Comparison of ENCODE assay signal across 8 mouse cellular contexts in genomic region chr2:34825827-34826459, GRCm38 (mm10). TPM values are rescaled to one million over a fixed set of nuclear protein-coding genes. Genes with fewer than 3 reads are reported as not detected.
DNase-seq lines count a peak whose midpoint lies in the region; ATAC-seq lines count a peak whose summit lies in the region.

Fbxw2 (minus strand) TSS chr2:34826311.

- peak; percentile 93 for DNase-seq in CD4-positive, CD25-positive, alpha-beta regulatory T cell, adult 2 months (ENCODE audit: low read depth, low spot score)
- peak; percentile 79 for DNase-seq in fibroblast of lung, adult 2 months (ENCODE audit: low read depth)
- peak; percentile 95 for DNase-seq in kidney, postnatal 14 days
- peak; percentile 83 for DNase-seq in liver, embryonic 13.5 days
- DNase-seq in neural tube, embryonic 10.5 days (ENCODE audit: extremely low spot score, low spot score), result peak; percentile 93

- H3K9me3 ChIP-seq in heart, embryonic 14.5 days (ENCODE audit: control insufficient read depth, low read length), result 0 out of 2 replicates have a peak, but pooled peaks cover 4% of the 10 kb centered on the region
- no peaks in the 10 kb centered on the region for H3K9me3 ChIP-seq in liver, embryonic 13.5 days (replicated peaks)
- H3K9me3 ChIP-seq in stomach, embryonic 16.5 days (replicated peaks; ENCODE audit: control insufficient read depth, low read length), result no peaks in the 10 kb centered on the region

- ATAC-seq in heart, embryonic 14.5 days (ENCODE audit: insufficient number of reproducible peaks, insufficient read depth, low FRiP score, low read depth), result peak; percentile 94
- peak; percentile 93 for ATAC-seq in liver, embryonic 13.5 days (ENCODE audit: low read depth)
- ATAC-seq in stomach, embryonic 16.5 days (ENCODE audit: insufficient read depth, low FRiP score), result peak; percentile 99

- H3K9ac ChIP-seq in heart, embryonic 14.5 days (ENCODE audit: low read length), result peak within 1 kb of the TSS; percentile 97
- H3K9ac ChIP-seq in liver, embryonic 13.5 days, result peak within 1 kb of the TSS; percentile 97
- H3K9ac ChIP-seq in stomach, embryonic 16.5 days (ENCODE audit: low read length), result peak within 1 kb of the TSS; percentile 90

- H3K27me3 ChIP-seq in heart, embryonic 14.5 days (ENCODE audit: control insufficient read depth, insufficient read depth, low read length), result no peaks in the 10 kb centered on the region
- no peaks in the 10 kb centered on the region for H3K27me3 ChIP-seq in liver, embryonic 13.5 days
- no peaks in the 10 kb centered on the region for H3K27me3 ChIP-seq in stomach, embryonic 16.5 days (ENCODE audit: control insufficient read depth, insufficient read depth, low read length)

- H3K4me3 ChIP-seq in brown adipose tissue, adult 24 weeks (ENCODE audit: insufficient read depth, low read depth, low read length), result peak within 1 kb of the TSS; percentile 96
- H3K4me3 ChIP-seq in heart, embryonic 14.5 days (ENCODE audit: control insufficient read depth in 1 of 2, insufficient read depth in 1 of 2, low read depth in 1 of 2, low read length in 2 of 2), result peak within 1 kb of the TSS; percentile 95 to 96
- peak within 1 kb of the TSS; percentile 93 for H3K4me3 ChIP-seq in liver, embryonic 13.5 days (replicated peaks)
- H3K4me3 ChIP-seq in stomach, embryonic 16.5 days (replicated peaks; ENCODE audit: low read length), result peak within 1 kb of the TSS; percentile 75

- H3K4me1 ChIP-seq in brown adipose tissue, adult 24 weeks (ENCODE audit: control insufficient read depth, insufficient read depth, insufficient read length, low read length), result peaks cover 10% of the 10 kb centered on the region; the same call in 1 of the 2 replicates
- peaks cover 5 to 19% of the 10 kb centered on the region in 2 experiments for H3K4me1 ChIP-seq in heart, embryonic 14.5 days (ENCODE audit: control insufficient read depth in 2 of 2, insufficient read depth in 2 of 2, low read length in 2 of 2)
- peaks cover 52% of the 10 kb centered on the region for H3K4me1 ChIP-seq in liver, embryonic 13.5 days (replicated peaks)
- H3K4me1 ChIP-seq in stomach, embryonic 16.5 days (ENCODE audit: control insufficient read depth, insufficient read depth, low read length), result peaks cover 10% of the 10 kb centered on the region

- peak within 1 kb of the TSS; percentile 88 for H3K27ac ChIP-seq in brown adipose tissue, adult 24 weeks (replicated peaks; ENCODE audit: low read depth, low read length)
- peak within 1 kb of the TSS; percentile 75 to 89 for H3K27ac ChIP-seq in heart, embryonic 14.5 days (replicated peaks in 1 of 2; ENCODE audit: control insufficient read depth in 1 of 2, insufficient read depth in 1 of 2, low read depth in 2 of 2, low read length in 2 of 2)
- H3K27ac ChIP-seq in liver, embryonic 13.5 days, result peak within 1 kb of the TSS; percentile 92
- peak within 1 kb of the TSS; percentile 74 for H3K27ac ChIP-seq in stomach, embryonic 16.5 days (ENCODE audit: low read length)

- H3K4me2 ChIP-seq in heart, embryonic 14.5 days (ENCODE audit: low read length), result peak within 1 kb of the TSS; percentile 93
- H3K4me2 ChIP-seq in liver, embryonic 13.5 days, result peak within 1 kb of the TSS; percentile 81
- peak within 1 kb of the TSS; percentile 95 for H3K4me2 ChIP-seq in stomach, embryonic 16.5 days (ENCODE audit: low read depth, low read length)

- peaks cover 15% of the 10 kb centered on the region for H3K36me3 ChIP-seq in heart, embryonic 14.5 days (ENCODE audit: control insufficient read depth, insufficient read depth, low read length)
- H3K36me3 ChIP-seq in liver, embryonic 13.5 days, result peaks cover 21% of the 10 kb centered on the region
- H3K36me3 ChIP-seq in stomach, embryonic 16.5 days (ENCODE audit: control insufficient read depth, insufficient read depth, low read length), result no peaks in the 10 kb centered on the region; the same call in 1 of the 2 replicates

- WGBS in heart, embryonic 14.5 days, result under 1% methylated on average over 54 of the region's 57 CpGs
- under 1% methylated on average over 57 of the region's 57 CpGs for WGBS in liver, embryonic 13.5 days (ENCODE audit: insufficient replicate concordance)
- 1% methylated on average over 57 of the region's 57 CpGs for WGBS in stomach, embryonic 16.5 days

RNA-seq across cellular contexts. Expression of gene Fbxw2, which starts in this region (rescaled TPM):
- polyA plus RNA-seq in brown adipose tissue, adult 24 weeks (2012; ENCODE audit: insufficient read depth, insufficient read length, missing spikeins), result 55.3 and 59.9 TPM in 2 replicates
- polyA plus RNA-seq in heart, embryonic 14.5 days (2014; fragmentation: Nextera tagmentation; extraction: Ambion mirVana), result 51.0 and 65.8 TPM in 2 replicates
- polyA plus RNA-seq in liver, embryonic 13.5 days (2015; fragmentation: Nextera tagmentation; extraction: Ambion mirVana), result 57.7 and 61.5 TPM in 2 replicates
- polyA plus RNA-seq in stomach, embryonic 16.5 days (2015; fragmentation: Nextera tagmentation; extraction: Ambion mirVana), result 73.5 and 74.5 TPM in 2 replicates

Comparison
In these comparisons a context has a peak if more than half of its experiments do, and no peak if none do; other contexts are left out.
1. Peak in every context shown above with its lines: DNase-seq, ATAC-seq, H3K4me3 ChIP-seq and H3K27ac ChIP-seq.